Mouse (Mus musculus): ENCODE data around the gene St6galnac5.

St6galnac5 gene

DNA sequence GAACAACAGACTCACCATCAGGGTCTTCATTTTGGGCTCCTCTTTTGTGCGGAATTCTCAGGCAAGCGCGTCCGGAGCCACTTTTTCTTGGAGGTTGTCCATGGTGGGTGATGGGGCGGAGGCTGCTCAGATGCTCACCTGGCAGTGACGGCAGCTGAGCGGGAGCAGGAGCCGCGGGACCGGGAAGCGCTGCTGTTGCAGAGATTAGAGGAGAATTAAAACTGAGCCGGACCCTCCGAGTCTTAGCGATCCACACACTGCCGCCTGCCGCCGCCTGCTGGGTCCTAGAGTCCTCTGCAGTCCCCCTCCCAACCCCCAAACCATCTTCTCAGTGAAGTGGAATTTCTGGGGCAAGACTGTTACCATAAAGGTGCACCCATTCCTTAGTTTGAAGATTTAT lies at the start of gene St6galnac5:
St6galnac5 (minus strand) TSS at position 259 of the 400 bp plus-strand sequence.
- in situ Hi-C loops (cut with MboI, MseI): no loop called here

DNA sequence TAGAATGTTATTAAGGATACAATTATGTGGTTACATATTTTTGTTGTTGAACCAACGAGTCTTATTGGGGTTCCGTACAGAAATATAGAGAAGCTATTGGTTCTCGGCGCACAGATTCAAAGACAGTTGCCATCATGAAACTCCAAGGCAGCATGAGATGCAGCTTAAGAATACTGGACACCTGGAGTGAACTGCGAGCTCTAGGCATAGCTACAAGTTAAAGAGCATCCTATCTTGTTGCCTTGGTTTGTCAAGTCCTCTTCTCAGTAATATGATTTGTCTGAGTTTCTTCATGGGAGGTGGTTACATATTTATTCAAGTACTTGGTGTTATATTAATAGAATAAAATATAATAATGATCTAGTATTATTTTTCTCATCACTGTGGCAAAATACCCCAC lies 48.7 kb upstream of the St6galnac5 start:
- in situ Hi-C loops (cut with MboI, MseI): loop anchor here (10.0 kb wide), 1 partner anchor 726 kb away; no protein-coding TSS in a partner anchor

DNA sequence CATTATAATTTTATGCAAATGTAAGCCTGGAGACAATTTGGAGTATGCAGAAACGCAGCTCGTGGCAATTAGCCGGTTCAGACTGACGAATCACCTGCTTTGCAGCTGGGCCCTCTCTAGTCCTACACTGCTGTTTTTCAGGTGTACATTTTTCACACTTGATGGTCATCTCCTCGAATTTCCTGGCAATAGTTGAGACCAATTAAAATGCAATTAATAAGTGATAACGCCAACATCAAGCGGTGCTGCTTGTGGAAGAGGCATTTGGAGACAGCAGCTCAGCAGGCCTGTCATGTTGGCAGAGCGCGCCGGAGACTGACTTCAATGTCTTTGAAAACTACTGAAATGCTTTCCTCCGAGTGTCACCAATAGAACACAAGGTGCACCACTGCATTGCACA lies 42.0 kb upstream of the St6galnac5 start:
- in situ Hi-C loops (cut with MboI, MseI): no loop called here

DNA sequence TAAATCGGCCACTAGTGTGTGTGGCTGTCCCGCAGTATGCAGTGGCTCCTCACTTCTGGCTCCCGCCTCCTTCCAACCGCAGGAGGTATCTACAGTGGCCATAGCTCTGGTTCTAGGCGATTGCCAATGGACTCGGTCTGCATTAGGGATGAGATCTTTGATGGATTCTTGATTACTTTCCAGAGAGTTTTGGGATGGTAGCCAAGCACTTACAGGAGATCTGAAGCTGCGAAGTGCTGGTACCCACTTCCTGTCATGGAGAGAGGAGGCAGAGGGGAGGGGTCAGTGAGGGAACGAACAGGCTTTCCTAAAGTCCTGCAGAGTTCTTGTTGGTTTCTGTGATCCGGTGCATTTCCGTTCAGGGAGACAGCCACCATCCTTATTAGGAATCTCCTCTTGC lies 36.0 kb upstream of the St6galnac5 start:
- in situ Hi-C loops (cut with MboI, MseI): no loop called here

DNA sequence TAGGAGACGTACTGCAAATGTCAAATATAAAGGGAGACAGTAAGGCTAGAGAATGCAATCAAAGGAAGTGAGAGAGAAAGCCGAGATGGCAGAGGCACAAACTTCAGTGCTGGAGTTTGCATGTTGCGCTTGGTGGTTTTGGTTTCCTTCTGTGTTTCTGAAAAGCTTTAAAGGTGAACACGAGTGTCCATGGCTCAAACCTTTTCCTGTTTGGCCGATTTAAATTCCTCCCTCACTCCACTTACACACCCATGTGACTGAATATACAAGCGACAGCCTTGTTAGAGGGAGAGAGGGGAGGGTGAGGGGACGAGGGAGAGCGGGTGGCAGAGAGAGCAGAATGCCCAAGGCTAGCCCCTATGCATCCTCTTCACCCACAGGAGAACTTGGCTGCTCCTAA lies 34.3 kb upstream of the St6galnac5 start:
- in situ Hi-C loops (cut with MboI, MseI): no loop called here

DNA sequence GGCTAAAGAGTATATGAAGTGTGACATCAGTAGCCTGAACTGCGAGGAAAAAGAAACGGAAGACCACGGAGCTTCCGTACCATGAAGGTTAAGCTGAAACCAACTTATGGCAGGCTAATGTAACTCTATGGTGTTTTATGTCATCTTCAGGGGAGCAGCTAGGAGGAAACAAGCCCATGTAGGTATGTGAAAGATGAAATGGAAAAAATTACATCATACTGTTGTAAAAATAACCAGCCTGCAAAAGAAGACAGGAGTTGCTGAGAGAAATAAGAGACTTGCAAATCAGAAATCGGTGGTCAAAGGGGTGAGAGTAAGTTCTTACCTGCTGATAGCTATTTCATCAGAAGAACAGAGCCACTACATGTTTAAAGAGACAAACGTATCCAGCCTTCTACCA lies 24.8 kb upstream of the St6galnac5 start:
- in situ Hi-C loops (cut with MboI, MseI): no loop called here

DNA sequence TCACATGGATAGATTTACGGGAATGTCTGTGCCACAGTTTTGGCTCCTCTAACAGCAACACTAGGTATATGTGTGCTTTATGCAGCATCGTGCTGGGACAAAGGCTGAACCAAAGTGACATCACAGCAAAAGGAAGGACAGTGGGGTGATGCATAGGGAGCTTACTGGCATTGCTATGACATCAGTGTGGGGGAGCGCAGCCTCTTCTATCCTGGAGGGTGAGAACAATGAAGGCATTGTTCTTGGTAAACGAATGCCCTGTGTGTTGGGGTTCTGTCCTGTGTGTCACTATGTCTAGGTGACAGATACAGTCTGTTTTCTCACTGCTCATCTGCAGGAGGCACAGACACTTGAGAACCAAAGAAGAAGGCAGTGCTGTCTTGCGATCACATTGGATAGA lies 16.9 kb upstream of the St6galnac5 start:
- in situ Hi-C loops (cut with MboI, MseI): no loop called here

DNA sequence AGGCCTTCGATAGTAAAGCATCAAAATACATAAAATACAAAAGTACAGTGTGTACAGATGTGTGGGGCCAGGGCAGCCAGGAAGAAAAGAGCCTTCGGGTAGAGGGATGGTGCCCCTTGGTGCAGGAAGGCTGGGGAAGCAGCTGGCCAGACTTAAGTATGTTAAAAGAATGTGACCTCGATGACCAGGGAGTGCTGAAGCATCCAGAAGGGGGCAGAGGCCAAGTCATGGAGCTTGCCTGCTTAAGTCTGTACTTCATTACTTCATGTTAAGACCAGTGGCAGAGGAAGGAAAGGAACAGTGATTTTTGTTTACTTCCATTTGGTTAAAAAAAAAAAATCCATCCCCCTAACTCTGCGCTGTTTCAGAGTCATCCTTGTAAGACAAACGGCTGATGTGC lies 16.1 kb upstream of the St6galnac5 start:
- in situ Hi-C loops (cut with MboI, MseI): no loop called here

DNA sequence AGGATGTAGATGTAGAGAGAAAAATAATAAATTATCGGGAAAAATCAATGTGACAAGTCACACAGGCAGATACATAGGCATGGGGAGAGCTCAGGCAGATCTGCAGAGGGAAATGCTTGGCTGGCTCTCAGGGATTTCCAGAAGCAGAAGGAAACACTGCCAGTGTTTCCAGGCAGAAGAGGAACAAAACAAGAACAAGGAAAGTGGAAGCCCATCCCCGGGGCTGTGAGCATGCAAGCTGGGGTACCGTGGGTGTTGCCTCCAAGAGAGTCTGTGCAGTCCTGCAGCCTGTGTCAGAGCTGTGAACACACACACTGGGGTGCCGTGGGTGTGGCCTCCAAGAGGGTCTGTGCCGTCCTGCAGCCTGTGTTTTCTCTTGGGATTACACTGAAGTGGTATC lies 11.6 kb upstream of the St6galnac5 start:
- in situ Hi-C loops (cut with MboI, MseI): no loop called here

DNA sequence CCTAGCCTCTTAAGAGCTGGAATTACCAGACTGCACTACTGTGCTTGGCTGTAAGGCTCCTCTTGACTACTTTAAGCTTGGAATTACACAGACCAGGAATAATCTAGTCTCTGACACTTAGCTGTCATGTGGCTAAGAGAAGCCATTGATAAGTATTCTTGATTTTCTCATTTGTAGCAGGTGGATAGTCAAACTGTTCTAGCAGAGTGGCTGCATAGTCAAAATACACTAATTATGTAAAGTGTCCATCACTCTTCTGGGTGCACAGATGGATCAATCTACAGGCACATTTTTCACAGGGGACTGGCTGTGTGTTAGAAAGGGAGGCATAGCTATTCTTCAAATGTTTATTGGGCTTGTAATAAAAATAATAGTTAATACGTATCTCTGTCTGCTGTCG lies 8.7 kb upstream of the St6galnac5 start:
- in situ Hi-C loops (cut with MboI, MseI): no loop called here

DNA sequence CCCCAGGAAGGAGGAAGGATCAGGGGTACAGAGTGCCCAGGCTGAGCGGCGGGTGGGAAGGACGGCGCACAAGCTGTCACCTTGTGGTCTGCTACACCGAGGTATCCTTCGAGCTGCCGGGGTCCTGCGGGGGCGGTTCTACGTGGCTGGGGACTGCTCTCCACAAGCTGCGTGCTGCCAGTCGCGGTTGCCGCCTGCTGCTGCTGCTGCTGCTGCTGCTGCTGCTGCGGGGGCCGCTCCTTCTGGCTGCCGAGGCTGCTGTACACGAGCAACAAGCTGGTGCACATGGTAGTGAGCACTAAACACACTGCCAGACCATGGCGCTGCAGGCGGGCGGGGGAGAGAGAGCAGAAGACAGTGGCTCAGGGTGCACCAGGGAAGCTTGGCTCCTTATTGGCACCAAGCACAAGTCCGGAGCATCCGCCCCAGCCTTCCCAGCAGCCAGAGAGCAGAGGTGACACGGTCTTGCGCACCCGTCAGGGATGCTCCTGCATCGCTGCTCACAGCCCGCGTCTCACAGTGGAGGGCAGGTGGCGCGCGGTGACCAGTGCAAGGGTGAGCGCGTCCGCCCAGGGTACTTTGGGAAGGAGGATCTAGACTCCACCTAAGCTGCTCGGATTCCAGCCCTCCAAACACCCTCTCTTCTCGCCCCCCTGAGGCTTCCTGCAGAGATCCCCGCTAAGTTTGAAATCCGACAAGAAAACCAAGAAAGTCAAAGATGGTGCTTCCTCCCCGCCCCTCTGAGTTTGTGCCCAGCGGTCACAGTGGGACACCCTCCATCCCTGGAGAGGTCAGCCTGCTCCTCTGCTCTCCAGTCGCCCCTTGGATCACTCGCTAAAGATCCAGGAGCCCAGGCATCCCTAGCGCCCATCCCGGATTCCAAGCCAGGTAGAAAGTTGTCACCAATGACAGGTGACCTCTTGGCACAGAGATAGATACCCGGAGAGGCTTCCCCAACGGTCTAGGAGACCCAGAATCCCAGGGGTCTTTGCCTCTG lies 770 bp downstream of the St6galnac5 start:
- in situ Hi-C loops (cut with MboI, MseI): no loop called here

DNA sequence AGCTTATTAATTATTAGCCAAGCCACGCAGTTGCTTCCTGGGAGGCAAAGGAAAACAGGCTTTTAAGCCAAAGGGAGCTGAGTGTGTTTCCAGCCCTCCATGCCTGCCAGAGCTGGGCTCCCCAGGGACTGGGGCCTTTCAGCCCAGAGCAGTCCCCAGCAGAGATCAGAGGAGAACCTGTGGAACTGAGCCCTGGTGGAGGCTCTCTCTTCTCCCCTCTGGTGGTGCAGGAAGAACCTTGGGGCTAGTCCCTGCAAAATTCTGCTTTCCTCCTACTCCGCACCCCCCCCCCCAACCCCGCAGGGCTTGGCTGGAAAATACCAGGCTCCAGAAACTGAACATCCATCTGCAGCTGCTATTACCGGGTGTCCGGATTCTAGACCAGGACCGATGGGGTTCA lies 1.6 kb downstream of the St6galnac5 start:
- in situ Hi-C loops (cut with MboI, MseI): no loop called here

DNA sequence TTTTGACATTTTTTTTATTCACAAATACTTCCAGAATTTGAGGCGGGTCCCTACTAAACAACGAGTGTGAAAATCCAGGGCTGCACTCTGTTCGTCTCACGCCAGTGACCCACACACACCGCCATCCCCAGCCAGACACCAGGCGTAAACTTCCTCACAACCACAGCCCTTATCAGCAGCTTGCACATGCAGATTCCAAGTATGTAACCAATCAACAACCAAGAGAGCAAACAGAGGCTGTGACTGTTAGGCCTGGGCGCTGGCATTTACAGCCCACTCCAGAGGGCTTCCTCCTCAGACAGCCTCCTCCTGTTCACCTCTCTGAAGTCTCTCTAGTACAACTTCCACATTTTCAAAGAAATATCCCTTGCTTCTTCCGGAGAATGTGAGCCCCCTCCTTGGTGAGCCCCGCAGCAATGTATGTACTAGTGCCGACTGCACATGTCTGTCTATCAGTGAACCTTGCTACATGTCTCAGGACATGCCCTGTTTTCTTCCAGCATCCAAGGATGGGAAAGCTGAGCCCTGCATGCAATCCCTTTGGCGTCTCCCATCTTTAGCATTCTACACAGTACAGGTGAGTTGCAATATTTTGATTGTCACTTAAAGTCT lies 2.5 kb downstream of the St6galnac5 start:
- in situ Hi-C loops (cut with MboI, MseI): no loop called here

DNA sequence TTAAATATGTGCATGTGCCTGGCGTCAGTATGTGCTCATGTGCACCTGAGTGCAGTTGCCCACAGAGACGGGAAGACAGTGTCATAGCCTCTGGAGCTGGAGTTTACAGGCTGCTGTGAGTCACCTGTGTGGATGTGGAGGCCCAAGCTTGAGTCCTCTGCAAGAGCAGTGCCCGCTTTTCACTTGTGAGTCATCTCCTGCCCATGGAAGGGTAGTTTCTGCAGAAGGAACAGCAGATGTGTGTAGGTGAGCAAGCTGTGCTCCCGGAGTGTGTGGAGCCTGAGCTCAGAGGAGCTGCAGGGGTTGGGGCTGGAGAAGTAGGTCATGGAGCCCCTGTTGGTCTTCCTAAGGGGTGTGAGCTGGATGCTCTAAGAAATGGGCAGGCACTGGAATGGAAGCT lies 10.7 kb downstream of the St6galnac5 start:
- in situ Hi-C loops (cut with MboI, MseI): loop anchor here (5.0 to 25.0 kb wide), 3 partner anchors 99 to 1259 kb away; no protein-coding TSS in a partner anchor

DNA sequence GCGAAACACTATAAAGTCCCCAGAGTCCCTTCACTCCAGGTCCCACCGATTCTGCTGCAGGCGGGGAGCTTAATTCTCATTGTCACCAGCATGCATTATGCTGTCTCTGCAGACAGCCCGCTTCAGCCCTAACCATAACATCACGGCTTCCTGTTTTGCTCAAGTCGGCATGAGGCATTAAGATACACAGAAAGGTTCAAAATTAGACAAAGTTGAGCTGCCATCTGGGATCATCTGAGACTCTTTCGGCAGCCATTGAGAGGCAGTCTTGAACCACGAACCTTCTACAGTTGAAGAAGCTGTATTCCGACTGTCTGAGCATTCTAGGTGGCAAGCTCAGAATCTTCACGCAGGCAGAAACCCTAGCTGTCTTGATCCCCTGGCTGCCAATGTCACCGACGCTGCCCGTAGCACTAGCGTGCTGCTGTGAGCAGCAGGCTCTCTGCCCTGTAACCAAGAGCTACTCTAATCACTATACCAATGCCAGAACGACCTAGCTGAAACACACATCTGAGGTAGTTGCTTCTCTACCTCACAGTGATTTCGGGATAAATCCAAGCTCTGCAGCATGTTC lies 12.2 kb downstream of the St6galnac5 start:
- in situ Hi-C loops (cut with MboI, MseI): loop anchor here (5.0 to 25.0 kb wide), 3 partner anchors 98 to 1258 kb away; no protein-coding TSS in a partner anchor

DNA sequence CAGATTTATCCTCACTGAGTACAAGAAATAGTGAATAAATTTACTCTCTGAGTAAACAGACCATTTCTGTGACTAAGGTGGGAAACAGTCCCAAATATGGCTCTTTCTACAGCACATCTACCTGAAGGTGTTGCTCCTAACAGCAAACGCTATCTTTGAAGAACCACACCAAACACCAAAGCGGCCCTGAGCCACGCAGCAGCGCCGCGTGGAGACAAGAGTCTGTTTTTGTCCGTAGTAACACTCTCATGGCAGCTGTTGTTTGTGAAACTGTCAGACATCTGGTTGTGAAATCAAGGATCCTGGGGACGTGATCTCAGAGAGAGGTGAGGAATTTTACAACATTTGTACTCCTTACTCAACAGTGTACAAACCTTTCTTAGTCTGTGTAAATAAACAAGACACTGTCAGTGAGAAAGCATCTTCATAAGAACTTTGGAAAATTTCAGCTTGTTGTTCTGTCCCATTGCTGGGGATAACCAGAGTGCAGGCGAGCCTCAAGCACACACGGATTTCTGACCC lies 20.1 kb downstream of the St6galnac5 start:
- in situ Hi-C loops (cut with MboI, MseI): loop anchor here (25.0 kb wide), 2 partner anchors 175 to 1250 kb away; no protein-coding TSS in a partner anchor

DNA sequence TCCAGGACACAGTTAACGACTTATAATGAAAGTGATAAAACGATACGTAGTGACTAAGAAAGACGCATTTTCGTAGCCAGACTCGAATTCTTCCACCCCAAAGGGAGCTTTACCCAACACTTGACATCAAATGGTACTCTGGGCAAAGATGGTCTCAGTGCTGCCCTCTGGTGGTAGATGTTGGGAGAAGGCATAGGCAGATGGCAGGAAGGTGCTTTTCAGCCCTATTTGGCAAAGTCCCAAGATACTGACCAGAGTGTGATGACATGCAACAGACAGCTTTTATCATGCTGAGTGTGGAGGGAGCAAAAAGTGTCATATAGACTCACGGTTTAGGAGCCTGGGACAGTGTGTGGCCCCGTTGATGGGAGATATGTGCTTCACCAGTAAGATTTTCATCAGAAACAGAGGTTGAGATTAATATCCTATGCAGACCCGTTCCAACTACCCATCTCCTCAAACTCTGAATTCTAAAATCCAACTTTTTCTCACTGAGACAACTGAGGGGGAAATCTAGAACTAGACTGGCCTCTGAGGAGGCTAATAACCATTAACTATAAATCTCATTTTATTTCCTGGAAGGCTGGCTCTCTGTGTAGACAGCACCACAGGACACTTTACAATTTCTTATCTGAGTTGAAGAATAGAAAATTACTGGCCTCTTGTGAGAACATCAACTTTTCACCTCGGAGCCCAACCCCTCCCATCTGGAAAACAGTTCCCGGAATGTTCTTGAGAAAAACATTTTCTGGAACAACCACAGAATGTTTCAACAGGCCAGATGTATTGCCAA lies 23.5 kb downstream of the St6galnac5 start:
- in situ Hi-C loops (cut with MboI, MseI): loop anchor here (25.0 kb wide), 2 partner anchors 171 to 1246 kb away; no protein-coding TSS in a partner anchor

DNA sequence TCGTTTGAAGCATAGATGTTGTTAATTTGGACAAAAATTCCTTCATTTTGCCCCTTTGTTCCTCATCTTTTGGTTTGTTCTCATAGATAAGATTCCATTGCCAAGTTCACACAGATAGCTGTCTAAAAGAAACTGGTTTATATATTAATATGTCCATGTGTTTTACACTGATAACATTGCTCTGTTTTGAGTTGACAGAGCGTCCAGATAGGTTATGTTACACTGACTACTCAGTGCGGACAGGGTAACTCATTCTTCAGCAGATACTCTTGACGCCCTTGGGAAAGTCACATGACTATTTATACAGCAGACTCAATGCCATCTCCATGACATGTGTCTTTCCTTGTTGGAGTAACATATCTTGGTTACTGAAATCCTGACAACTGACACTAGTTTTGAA lies 25.3 kb downstream of the St6galnac5 start:
- in situ Hi-C loops (cut with MboI, MseI): loop anchor here (25.0 kb wide), 2 partner anchors 169 to 1244 kb away; no protein-coding TSS in a partner anchor

DNA sequence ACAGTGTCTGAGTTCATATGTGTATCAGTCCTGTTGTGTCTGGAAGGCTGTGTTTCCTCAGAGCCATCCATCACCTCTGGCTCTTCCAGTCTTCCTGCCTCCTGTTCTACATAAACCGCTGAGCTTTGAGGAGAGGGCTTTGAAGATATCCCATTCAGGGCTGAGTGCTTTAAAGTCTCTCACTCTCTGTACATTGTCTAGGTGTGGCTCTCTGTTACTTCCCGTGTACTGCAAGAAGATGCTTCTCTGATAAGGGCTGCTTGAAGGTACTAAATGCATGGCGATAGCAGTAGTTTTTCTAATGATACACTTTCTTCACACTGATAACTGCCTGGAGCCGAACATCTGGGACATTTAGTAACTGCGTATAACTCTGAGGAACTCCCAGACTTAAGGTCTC lies 26.0 kb downstream of the St6galnac5 start:
- in situ Hi-C loops (cut with MboI, MseI): loop anchor here (25.0 kb wide), 2 partner anchors 169 to 1244 kb away; no protein-coding TSS in a partner anchor

DNA sequence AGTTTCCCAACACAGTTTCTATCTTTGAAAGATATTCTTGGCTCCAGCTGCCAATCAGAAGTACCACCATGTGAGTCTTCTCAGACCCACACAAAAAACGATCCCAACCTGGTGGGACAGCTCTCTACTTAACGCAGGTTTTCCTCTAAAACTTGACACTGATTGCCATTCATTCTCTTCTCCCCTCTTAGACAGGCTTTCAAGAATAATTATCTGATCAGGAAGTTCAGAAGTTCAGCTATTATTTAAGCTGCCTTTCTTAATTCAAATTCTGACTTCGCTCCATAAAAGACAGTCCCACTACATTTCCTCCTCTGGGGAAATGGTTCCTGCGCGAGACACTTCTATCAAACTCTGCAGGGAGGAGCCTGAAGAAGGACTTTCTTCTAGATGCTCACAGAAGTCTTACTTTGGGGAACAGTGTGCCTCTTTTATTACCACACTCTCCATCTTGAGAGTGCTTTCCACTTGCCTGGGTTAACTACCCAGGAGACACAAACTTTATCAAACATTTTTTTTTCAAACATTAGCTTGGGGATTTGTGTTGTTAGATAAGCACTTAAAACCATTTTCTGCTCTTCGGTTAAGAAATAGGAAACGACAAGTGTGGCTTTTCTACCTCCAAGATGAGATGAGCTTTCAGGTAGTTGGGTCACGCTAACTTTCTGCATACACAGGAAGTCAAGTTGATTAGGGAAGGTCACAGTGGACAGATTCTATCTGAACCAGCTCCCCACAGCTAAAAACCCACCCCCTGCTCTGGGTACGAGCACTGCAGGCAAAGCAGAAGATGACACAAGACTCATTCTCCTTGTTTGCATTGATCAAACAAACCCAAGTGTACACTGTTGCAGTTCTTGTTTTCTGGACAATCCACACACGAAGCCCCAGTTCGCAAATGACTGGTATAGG lies 30.2 kb downstream of the St6galnac5 start:
- in situ Hi-C loops (cut with MboI, MseI): loop anchor here (25.0 kb wide), 2 partner anchors 165 to 1240 kb away; no protein-coding TSS in a partner anchor

Measured in T-helper 2 cell (primary cell).